Mouse (Mus musculus) MEL-GATA-1-ER (cell line): Measurements from ENCODE around the gene Rrp1.

ENCODE experiments used
- DNase-seq: peaks from one replicate; pipeline ENCODE4 v3.0.0-alpha.2; 2012; ENCODE audit warnings: low read depth; ENCODE audit errors: extremely low read depth

Gene Rrp1

GRCm38 (mm10) chr10:78350796-78351556, 61.9 kb downstream of the Rrp1 start:
- no peak for DNase-seq
